Mouse (Mus musculus) neural tube, embryonic 15.5 days (tissue): ENCODE data around the gene Dennd2a. TPM values are rescaled to one million over a fixed set of nuclear protein-coding genes. Genes with fewer than 3 reads are reported as not detected.
"Not testable (repeated sequence)": the region's sequence is repeated elsewhere in the genome, so short reads cannot be mapped to it uniquely, and the experiment has no call there.

ENCODE experiments used
- ATAC-seq: fragments of 200-750 bp; cut with Nextera tagmentation; 2 replicates; pipeline ENCODE4 v1.8.0; 2017; ENCODE audit warnings: mild to moderate bottlenecking, moderate TSS enrichment, moderate library complexity; ENCODE audit not compliant: low FRiP score
- H3K27ac ChIP-seq: fragments of 300-500 bp; sonication (generic); replicated peaks from 2 replicates; pipeline ENCODE4 v1.5.1; 2015; ENCODE audit warnings: mild to moderate bottlenecking, inconsistent platforms
- H3K27me3 ChIP-seq: fragments of 300-500 bp; sonication (generic); replicated peaks from 2 replicates; pipeline ENCODE4 v1.6.1; 2015; ENCODE audit warnings: inconsistent platforms
- H3K36me3 ChIP-seq: fragments of 300-500 bp; sonication (generic); 2 replicates; pipeline ENCODE4 v1.6.1; 2015; ENCODE audit warnings: inconsistent platforms
- H3K4me1 ChIP-seq: fragments of 300-500 bp; sonication (generic); 2 replicates; pipeline ENCODE4 v1.6.1; 2015; ENCODE audit warnings: inconsistent platforms
- H3K4me2 ChIP-seq: fragments of 300-500 bp; sonication (generic); 2 replicates; pipeline ENCODE4 v1.6.1; 2015; ENCODE audit warnings: inconsistent platforms, mild to moderate bottlenecking, moderate library complexity
- H3K4me3 ChIP-seq: fragments of 300-500 bp; sonication (generic); replicated peaks from 2 replicates; pipeline ENCODE4 v1.5.1; 2015; ENCODE audit warnings: mild to moderate bottlenecking, inconsistent platforms
- H3K9ac ChIP-seq: fragments of 300-500 bp; sonication (generic); replicated peaks from 2 replicates; pipeline ENCODE4 v1.6.1; 2015; ENCODE audit warnings: mild to moderate bottlenecking, inconsistent platforms
- H3K9me3 ChIP-seq: fragments of 300-500 bp; sonication (generic); replicated peaks from 2 replicates; pipeline ENCODE4 v1.6.1; 2016; ENCODE audit warnings: inconsistent platforms
- WGBS: fragments of 180-500 bp; shearing (Covaris S2); methylation state at CpG from one replicate; pipeline ENCODE4 v1.1.7; 2015; ENCODE audit warnings: mixed read lengths; 5-methylcytosine and 5-hydroxymethylcytosine counted together
- polyA plus RNA-seq: library from polyadenylated mRNA; unstranded; fragments of >200 nt; fragmentation: Nextera tagmentation; extraction: Ambion mirVana; gene quantifications from 2 replicates; pipeline ENCODE4 v1.2.1, GENCODE M21; 2015

The Dennd2a gene
- polyA plus RNA-seq, 1 experiment from 2014 or later: 14.8 TPM

DNA sequence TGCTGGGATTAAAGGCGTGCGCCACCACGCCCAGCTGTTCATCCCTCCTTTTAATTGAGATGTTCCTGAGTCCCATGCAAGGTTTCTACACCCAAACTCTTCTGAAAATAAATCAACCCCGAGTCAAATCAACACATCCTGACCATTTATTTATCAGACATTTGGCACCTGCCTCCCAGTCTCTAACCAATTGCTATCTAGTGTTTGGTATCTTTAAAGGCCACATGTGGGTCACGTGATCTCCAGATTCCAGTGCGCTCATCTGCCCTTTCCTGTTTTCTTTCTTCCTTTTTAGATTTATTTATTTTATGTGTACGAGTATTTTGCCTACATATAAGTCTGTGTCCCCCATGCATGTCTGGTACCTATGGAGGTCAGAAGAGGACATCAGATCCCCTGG lies 134.0 kb downstream of the Dennd2a start:
- WGBS: 95% methylated on average over 7 of the region's 7 CpGs
- Histone ChIP-seq H3K9me3 (no peaks in the 10 kb centered on the region), H3K27ac (no peak overlapping the region), H3K27me3 (no peaks in the 10 kb centered on the region; the same call in 1 of the 2 replicates), H3K4me1 (peaks cover 8% of the 10 kb centered on the region; the same call in 1 of the 2 replicates), H3K36me3 (no peaks in the 10 kb centered on the region), H3K9ac (no peak overlapping the region), H3K4me2 (no peak overlapping the region), H3K4me3 (no peak overlapping the region)
- ATAC-seq: no peak

DNA sequence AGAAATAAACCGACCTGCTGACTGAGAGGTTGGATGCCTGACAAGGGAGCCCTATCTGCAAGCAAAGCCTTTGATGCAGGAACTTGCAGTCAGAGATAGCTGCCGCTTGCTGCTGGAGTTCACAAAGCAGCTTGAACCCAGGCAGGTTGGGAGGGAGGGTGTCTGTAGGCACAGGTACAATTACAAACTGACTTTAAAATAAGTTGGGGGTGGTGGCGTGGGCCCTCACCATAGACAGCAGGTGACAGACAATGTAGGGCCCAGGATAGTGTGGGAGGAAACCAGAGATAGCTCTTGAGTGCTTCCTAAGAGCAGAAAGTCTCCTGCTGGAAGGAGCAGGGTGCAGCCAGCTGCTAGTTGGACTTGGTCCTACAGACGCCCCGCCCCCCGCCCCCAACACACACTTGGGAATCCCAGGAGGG lies 134.5 kb downstream of the Dennd2a start:
- H3K9me3 ChIP-seq: no peaks in the 10 kb centered on the region
- H3K4me3 ChIP-seq: no peak overlapping the region
- H3K4me2 ChIP-seq: no peak overlapping the region
- no peak overlapping the region for H3K27ac ChIP-seq
- no peaks in the 10 kb centered on the region; the same call in 1 of the 2 replicates for H3K27me3 ChIP-seq
- no peak overlapping the region for H3K9ac ChIP-seq
- WGBS: 76% methylated on average over 6 of the region's 6 CpGs
- H3K4me1 ChIP-seq: peaks cover 12% of the 10 kb centered on the region
- ATAC-seq: no peak
- H3K36me3 ChIP-seq: no peaks in the 10 kb centered on the region

DNA sequence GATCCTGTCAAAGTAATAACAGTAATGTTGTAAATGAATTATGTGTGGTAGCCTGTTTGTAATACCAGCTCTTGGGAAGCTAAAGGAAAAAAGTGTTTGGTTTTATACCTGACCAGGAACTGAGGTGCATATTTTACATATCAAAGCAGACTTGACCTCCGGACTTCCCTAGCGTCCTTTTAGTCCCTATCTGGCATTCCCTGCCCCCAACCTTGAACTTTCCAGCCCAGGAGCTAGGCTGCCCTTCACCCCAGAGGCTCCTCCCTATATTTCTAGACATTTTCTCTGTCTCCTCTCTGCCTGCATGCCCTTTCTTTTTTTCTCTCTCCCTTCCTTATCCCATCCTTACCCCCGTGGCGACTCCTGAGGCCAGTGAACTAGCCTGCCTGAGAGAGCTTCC lies 136.8 kb downstream of the Dennd2a start:
- H3K4me2 ChIP-seq: peak overlapping the region; percentile 63
- H3K4me3 ChIP-seq: peak overlapping the region; percentile 98
- no peak overlapping the region for H3K9ac ChIP-seq
- WGBS: 47% methylated on average over 4 of the region's 4 CpGs
- peaks cover 22% of the 10 kb centered on the region for H3K4me1 ChIP-seq
- peak overlapping the region; percentile 94 for H3K27ac ChIP-seq
- no peak for ATAC-seq
- H3K36me3 ChIP-seq: no peaks in the 10 kb centered on the region
- H3K9me3 ChIP-seq: no peaks in the 10 kb centered on the region
- H3K27me3 ChIP-seq: no peaks in the 10 kb centered on the region; the same call in 1 of the 2 replicates

DNA sequence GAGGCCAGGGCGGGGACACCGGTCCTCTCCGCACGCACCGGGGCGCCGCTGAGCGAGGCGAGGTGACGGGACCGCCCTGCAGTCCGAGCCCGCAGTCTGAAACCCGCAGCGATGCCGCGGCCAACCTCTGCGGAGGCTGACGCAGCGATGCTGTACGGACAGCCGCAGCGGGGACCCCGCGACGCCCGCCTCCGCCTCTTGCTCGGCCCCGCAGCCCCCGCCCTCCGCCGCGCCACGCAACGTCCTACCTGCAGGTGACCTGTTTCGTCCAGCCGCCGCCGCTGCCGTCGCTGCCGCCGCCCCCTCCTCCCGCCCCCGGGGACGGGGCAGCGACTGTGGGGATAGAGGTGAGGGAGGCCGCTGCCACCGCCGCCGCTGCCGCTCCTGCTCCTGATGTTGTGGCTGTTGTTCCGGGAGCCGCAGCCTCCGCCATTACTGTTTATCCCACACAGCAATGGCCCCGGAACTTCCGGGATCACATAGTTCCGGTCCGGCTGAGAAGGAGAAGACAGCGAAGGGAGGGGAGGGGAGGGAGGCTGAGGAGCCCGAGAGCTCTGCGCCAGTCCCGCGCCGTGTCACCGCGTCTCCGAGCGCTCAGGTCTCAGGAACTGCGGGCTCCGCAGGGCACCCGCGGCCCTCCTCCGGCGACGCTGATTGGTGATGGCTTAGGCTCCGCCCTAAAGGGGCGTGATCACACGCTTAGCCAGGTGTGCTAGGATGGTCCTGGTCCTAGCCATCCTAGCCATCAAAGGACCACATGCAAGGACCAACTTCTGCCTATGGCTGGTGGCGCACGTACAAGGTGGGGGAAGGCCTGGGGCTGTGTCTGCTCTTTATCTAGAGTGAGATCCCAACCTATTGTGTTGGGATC lies 137.6 kb downstream of the Dennd2a start, which contains the start of gene Mkrn1:
Mkrn1 (minus strand) TSS at position 612 of the 871 bp plus-strand sequence.
- H3K9ac ChIP-seq: peak within 1 kb of the TSS; percentile 91
- ATAC-seq: peak; percentile 95
- H3K9me3 ChIP-seq: no peaks in the 10 kb centered on the region
- H3K27ac ChIP-seq: peak within 1 kb of the TSS; percentile 94
- under 1% methylated on average over 82 of the region's 82 CpGs for WGBS
- no peaks in the 10 kb centered on the region for H3K36me3 ChIP-seq
- H3K27me3 ChIP-seq: no peaks in the 10 kb centered on the region; the same call in 1 of the 2 replicates
- peak within 1 kb of the TSS; percentile 63 for H3K4me2 ChIP-seq
- peaks cover 23% of the 10 kb centered on the region for H3K4me1 ChIP-seq
- H3K4me3 ChIP-seq: peak within 1 kb of the TSS; percentile 98

DNA sequence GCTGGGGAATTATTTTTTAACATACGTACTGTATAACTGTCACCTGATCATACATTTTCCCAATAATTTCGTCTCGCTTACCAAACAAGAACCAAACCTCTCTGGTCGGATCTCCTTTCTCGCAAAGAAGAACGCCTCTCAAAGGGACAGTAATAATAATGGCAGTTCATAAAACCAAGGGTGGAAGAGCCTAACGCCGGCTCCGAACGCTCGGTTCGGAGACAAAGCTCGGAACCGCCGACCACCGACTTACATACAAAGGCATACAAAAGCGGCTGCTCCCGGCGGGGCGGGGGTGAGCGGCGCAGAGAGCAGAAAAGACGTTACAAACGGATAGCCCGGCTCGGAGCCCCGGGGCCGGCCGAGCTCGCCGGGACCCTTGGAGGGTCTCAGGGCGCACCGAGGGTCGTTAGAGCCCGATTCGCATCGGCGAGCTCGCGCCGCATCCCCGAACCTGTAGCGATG lies 138.2 kb downstream of the Dennd2a start:
- Histone ChIP-seq H3K36me3 (no peaks in the 10 kb centered on the region), H3K27ac (peak overlapping the region; percentile 94), H3K4me3 (peak overlapping the region; percentile 98), H3K4me1 (peaks cover 29% of the 10 kb centered on the region), H3K4me2 (peak overlapping the region; percentile 63), H3K9me3 (no peaks in the 10 kb centered on the region), H3K9ac (peak overlapping the region; percentile 91), H3K27me3 (no peaks in the 10 kb centered on the region; the same call in 1 of the 2 replicates)
- ATAC-seq: no peak; the same call in 1 of the 2 replicates
- under 1% methylated on average over 43 of the region's 43 CpGs for WGBS

DNA sequence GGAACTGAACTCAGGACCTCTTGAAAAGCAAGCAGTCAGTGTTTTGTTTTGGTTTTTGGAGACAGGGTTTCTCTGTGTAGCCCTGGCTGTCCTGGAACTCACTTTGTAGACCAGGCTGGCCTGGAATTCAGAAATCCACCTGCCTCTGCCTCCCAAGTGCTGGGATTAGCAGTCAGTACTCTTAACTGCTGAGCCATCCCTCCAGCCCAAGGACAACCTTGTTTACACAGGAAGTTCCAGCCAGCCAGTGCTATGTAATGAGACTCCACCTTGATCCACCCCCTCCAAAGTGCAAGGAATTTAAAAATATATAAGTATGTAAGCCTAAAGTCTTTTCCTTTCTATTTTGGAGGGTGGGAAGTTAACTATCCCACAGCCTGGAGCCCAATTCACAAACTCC lies 141.0 kb downstream of the Dennd2a start:
- ATAC-seq, H3K9me3 ChIP-seq, H3K36me3 ChIP-seq, H3K4me2 ChIP-seq, H3K27me3 ChIP-seq, H3K9ac ChIP-seq, H3K27ac ChIP-seq, H3K4me3 ChIP-seq: not testable (repeated sequence)
- H3K4me1 ChIP-seq: peaks cover 40% of the 10 kb centered on the region

DNA sequence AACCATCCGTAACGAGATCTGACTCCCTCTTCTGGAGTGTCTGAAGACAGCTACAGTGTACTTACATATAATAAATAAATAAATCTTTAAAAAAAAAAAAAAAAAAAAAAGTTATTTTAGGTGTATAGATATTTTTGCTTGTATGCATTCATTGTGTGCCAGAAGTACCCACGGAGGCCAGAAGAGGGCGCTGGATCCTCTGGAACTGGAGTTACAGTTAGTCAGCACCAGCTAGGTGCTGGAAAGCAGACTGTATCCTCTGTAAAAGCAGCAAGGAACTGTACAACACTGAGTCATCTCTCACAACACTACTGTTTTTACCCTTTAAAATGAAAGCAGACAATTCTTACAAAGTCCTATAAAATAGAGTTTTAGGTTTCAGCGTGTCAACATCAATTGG lies 141.9 kb downstream of the Dennd2a start:
- H3K27ac ChIP-seq: no peak overlapping the region
- WGBS: 70% methylated on average over 3 of the region's 5 CpGs
- no peak overlapping the region for H3K9ac ChIP-seq
- ATAC-seq: no peak
- no peak overlapping the region for H3K4me3 ChIP-seq
- peaks cover 40% of the 10 kb centered on the region for H3K4me1 ChIP-seq
- H3K9me3 ChIP-seq: no peaks in the 10 kb centered on the region
- H3K27me3 ChIP-seq: no peaks in the 10 kb centered on the region
- H3K36me3 ChIP-seq: no peaks in the 10 kb centered on the region
- H3K4me2 ChIP-seq: no peak overlapping the region

DNA sequence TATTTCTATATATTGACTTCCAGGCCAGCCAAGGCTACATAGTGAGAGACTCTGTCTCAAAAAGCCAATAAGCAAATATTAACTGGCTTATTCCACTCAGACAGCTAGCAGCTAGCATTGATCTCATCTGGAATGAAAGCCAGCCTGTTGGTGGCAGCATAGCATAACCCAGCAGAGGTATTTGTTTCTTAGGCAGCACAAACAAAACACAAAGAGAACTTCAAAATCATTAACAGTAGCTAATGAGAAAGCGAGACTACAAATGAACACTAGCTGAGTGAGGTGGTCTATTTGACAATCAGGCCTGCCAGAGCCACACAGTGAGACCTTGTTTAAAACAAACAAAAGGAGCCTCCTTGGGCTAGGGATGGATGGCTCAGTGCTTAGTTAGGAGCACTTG lies 143.6 kb downstream of the Dennd2a start:
- H3K9ac ChIP-seq: no peak overlapping the region
- no peaks in the 10 kb centered on the region for H3K27me3 ChIP-seq
- H3K36me3 ChIP-seq: peaks cover 6% of the 10 kb centered on the region
- H3K27ac ChIP-seq: peak overlapping the region; percentile 54
- ATAC-seq: no peak
- WGBS: 46% methylated on average over 1 of the region's 1 CpGs
- no peak overlapping the region for H3K4me2 ChIP-seq
- H3K9me3 ChIP-seq: no peaks in the 10 kb centered on the region
- no peak overlapping the region for H3K4me3 ChIP-seq
- H3K4me1 ChIP-seq: peaks cover 36% of the 10 kb centered on the region

Other genes with a start within 250 kb of the Dennd2a start
- gene Slc37a3, start 180.2 kb downstream of the Dennd2a start, polyA plus RNA-seq: 52.6 and 53.1 TPM in 2 replicates
- gene Rab19, start 176.7 kb downstream of the Dennd2a start, polyA plus RNA-seq: 0.09 and 1.9 TPM in 2 replicates
- gene Mkrn1, start 137.4 kb downstream of the Dennd2a start, polyA plus RNA-seq: 203 and 231 TPM in 2 replicates
- 44.8 and 45.3 TPM in 2 replicates for gene Adck2, start 16.0 kb upstream of the Dennd2a start, polyA plus RNA-seq
- gene Gm42420, start 27.9 kb upstream of the Dennd2a start, polyA plus RNA-seq: 2.0 and 3.5 TPM in 2 replicates
- 495 and 582 TPM in 2 replicates for gene Ndufb2, start 34.7 kb upstream of the Dennd2a start, polyA plus RNA-seq
- 22.5 and 26.0 TPM in 2 replicates for gene Braf, start 167.6 kb upstream of the Dennd2a start, polyA plus RNA-seq